Mouse (Mus musculus): Measurements from ENCODE around the gene Grik1. TPM values are rescaled to one million over a fixed set of nuclear protein-coding genes. Genes with fewer than 3 reads are reported as not detected.
A peak's percentile ranks its signal among the peaks of the same experiment; 100 is the strongest.

Gene Grik1
- polyA plus RNA-seq, 1 experiment from 2014 or later, result 0.49 TPM

DNA sequence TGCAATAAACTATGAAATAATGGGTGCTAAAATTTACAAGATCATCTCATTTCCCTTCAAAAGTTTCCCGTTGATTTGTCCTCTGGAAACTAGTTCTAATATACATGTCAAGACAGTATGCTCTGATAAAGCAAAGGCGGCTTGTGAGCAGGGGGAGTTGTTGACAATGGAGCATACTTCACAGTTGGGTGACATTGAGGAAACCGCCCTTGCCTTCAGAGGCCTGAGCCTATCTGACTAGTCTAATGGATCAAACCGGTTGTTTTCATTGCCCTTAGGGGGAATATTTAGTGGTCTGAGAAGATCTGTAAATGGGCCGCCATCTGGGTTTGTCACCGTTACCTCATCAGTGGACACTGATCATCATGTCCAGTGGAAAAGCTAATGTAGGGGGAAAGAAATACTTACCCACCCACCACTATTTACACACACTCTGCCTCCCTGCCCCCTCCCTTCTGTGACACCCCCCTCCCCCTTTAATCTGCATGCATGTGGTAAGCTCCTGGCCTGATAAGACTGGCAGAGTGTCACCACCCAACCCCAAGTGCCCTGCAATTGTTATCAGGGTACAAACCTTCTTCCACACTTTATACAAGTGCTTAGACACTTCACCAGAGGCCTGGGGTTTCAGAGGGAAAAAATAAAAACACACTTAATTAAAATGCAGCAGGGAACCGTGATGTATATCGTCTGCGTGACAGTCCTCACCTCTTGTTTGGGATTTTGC, 335.2 kb downstream of the Grik1 start:
- H3K27me3 ChIP-seq (replicated peaks), result no peaks in the 10 kb centered on the region
- WGBS, result 55% methylated on average over 9 of the region's 9 CpGs

DNA sequence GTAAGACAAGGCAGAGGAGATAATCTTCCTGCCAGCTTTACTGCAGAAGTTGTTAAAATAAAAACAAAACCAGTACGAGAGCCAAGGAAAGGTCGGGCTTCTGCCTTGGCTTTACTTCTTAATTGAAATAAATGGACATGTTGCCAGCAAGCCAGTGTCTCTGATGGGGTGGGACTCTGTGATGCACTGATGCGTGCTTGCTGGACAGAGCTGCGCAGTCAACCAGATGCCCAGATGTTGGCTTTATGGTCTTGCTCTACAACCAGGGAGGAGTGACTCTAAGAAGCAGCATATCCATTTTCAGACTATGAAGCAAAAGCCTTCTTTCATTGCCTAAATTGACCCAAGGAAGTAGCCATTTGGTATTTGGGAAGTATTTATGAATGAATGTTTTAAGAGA, 336.9 kb downstream of the Grik1 start:
- Histone ChIP-seq H3K9ac (no peak overlapping the region), H3K27me3 (replicated peaks) (no peaks in the 10 kb centered on the region), H3K36me3 (no peaks in the 10 kb centered on the region), H3K4me3 (no peak overlapping the region), H3K9me3 (no peaks in the 10 kb centered on the region), H3K4me1 (peaks cover 8% of the 10 kb centered on the region), H3K27ac (replicated peaks) (no peak overlapping the region), H3K4me2 (no peak overlapping the region)
- 79% methylated on average over 4 of the region's 4 CpGs for WGBS
- no peak for ATAC-seq (ENCODE audit: extremely low read depth, insufficient number of reproducible peaks, low FRiP score, low TSS enrichment)

More for the DNA sequence above, 335.2 kb downstream of the Grik1 start:
- H3K9ac ChIP-seq, result no peak overlapping the region
- no peak overlapping the region for H3K4me2 ChIP-seq
- no peak overlapping the region for H3K27ac ChIP-seq (replicated peaks)
- H3K9me3 ChIP-seq, result no peaks in the 10 kb centered on the region
- peaks cover 7% of the 10 kb centered on the region; the same call in 1 of the 2 replicates for H3K4me1 ChIP-seq
- H3K36me3 ChIP-seq, result no peaks in the 10 kb centered on the region
- no peak for ATAC-seq (ENCODE audit: extremely low read depth, insufficient number of reproducible peaks, low FRiP score, low TSS enrichment)
- no peak overlapping the region for H3K4me3 ChIP-seq

DNA sequence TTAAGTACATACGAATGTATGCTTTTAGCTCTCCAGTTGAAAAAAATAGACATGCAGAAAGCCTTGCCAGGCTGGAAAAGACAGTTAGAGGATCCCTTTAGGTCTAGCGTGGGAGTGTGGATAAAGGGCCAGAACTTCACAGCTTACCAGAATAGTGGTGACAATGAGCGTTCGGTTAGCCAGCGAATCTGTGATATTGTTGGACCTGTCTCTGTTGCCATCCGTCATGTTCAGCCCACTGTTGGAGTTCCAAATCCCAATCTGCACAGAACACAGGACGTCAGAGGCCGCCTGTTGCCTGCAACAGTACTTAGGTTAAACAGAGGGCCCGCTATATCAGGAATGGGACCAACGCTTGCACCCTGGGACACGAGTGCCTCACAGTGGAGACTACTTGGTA, 340.2 kb downstream of the Grik1 start:
- Histone ChIP-seq H3K27me3 (replicated peaks) (no peaks in the 10 kb centered on the region), H3K9me3 (no peaks in the 10 kb centered on the region), H3K9ac (no peak overlapping the region), H3K4me3 (no peak overlapping the region), H3K4me2 (no peak overlapping the region), H3K36me3 (no peaks in the 10 kb centered on the region), H3K27ac (replicated peaks) (no peak overlapping the region), H3K4me1 (peaks cover 7% of the 10 kb centered on the region; the same call in 1 of the 2 replicates)
- no peak for ATAC-seq (ENCODE audit: extremely low read depth, insufficient number of reproducible peaks, low FRiP score, low TSS enrichment)
- WGBS, result 82% methylated on average over 11 of the region's 11 CpGs

DNA sequence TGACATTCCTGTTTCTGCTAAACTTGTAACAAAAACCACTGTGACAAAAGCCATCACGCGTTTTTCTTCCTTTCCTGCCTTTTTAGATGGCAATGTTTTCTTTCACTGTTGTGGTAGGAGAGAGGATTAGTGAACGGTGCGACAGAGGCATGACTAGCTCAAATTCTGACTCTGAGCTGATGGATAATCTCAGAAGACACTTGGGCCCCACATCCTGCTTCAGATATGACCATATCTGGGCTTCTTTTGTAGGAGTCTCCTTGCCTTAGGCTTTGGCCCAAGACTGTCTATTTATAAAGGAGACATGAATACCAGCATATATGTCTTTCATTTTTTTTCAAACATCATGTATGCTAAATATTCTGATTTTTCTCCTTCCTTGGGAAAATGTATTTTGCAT, 341.9 kb downstream of the Grik1 start:
- peaks cover 5% of the 10 kb centered on the region; the same call in 1 of the 2 replicates for H3K4me1 ChIP-seq
- ATAC-seq (ENCODE audit: extremely low read depth, insufficient number of reproducible peaks, low FRiP score, low TSS enrichment), result no peak
- H3K27me3 ChIP-seq (replicated peaks), result no peaks in the 10 kb centered on the region
- no peak overlapping the region for H3K4me3 ChIP-seq
- no peak overlapping the region for H3K27ac ChIP-seq (replicated peaks)
- H3K4me2 ChIP-seq, result peak overlapping the region; percentile 33
- 40% methylated on average over 4 of the region's 4 CpGs for WGBS
- H3K9ac ChIP-seq, result no peak overlapping the region
- no peaks in the 10 kb centered on the region for H3K36me3 ChIP-seq
- H3K9me3 ChIP-seq, result no peaks in the 10 kb centered on the region

DNA sequence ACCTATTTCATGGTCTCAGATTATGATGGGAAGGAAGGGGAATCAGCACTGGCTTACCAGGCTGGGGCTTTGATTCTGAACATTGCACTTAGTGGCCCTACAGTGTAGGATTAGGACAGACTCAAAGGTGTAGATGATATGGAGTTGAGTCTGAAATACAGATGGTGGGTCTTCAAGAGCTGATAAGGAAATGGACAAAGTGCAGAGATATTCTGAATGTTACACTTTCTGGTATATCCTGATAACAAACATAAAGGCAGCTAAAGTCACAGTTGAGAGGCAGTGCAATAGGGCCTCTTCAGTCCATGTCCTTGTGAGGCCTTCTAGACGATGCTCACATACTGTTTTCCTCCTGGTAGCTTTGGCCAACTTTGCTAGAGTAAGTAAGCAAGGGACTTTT, 345.7 kb downstream of the Grik1 start:
- Histone ChIP-seq H3K4me1 (peaks cover 5% of the 10 kb centered on the region; the same call in 1 of the 2 replicates), H3K36me3 (no peaks in the 10 kb centered on the region), H3K9me3 (no peaks in the 10 kb centered on the region), H3K4me3 (no peak overlapping the region), H3K9ac (no peak overlapping the region), H3K27me3 (replicated peaks) (no peaks in the 10 kb centered on the region), H3K27ac (replicated peaks) (no peak overlapping the region), H3K4me2 (no peak overlapping the region)
- no peak for ATAC-seq (ENCODE audit: extremely low read depth, insufficient number of reproducible peaks, low FRiP score, low TSS enrichment)
- 56% methylated on average over 1 of the region's 1 CpGs for WGBS

DNA sequence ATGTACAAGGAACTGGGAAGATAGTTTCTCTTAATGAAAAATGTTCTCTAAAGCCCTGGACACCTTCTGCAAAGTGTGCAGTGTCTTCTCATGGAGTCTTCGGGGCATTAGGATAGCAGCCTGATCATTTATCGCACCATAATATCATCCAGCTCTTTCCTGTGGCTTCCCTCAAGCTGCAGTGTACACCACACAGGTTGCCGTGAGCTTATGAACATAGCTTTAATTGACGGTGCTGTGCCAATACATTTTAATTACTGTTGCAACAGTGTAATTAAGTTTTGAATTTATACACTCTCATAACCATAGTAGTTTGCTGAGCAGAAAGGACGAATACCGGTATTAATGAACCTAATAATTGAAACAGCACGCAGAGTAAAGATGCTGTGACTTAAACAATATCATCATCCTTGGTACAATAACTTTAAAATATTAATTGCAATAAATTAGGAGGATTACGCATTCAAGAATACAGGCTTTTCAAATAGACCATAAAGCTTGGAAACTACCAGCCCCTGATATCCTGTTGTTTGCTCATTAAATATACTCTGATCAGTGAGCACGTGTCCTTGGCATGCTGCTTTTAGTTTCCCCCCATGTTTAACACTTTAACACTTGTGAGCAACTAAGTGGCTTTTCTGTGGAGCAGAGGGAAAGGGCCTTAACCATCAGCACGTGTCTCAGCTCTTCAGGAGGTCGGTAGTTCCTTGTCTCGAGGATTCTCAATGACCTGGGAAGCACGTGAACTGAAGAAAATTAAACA, 347.8 kb downstream of the Grik1 start:
- no peaks in the 10 kb centered on the region for H3K9me3 ChIP-seq
- H3K4me3 ChIP-seq, result no peak overlapping the region
- no peak for ATAC-seq (ENCODE audit: extremely low read depth, insufficient number of reproducible peaks, low FRiP score, low TSS enrichment)
- H3K36me3 ChIP-seq, result no peaks in the 10 kb centered on the region
- H3K9ac ChIP-seq, result no peak overlapping the region
- no peak overlapping the region for H3K27ac ChIP-seq (replicated peaks)
- WGBS, result 82% methylated on average over 13 of the region's 13 CpGs
- H3K4me1 ChIP-seq, result no peaks in the 10 kb centered on the region
- no peak overlapping the region for H3K4me2 ChIP-seq
- no peaks in the 10 kb centered on the region for H3K27me3 ChIP-seq (replicated peaks)

DNA sequence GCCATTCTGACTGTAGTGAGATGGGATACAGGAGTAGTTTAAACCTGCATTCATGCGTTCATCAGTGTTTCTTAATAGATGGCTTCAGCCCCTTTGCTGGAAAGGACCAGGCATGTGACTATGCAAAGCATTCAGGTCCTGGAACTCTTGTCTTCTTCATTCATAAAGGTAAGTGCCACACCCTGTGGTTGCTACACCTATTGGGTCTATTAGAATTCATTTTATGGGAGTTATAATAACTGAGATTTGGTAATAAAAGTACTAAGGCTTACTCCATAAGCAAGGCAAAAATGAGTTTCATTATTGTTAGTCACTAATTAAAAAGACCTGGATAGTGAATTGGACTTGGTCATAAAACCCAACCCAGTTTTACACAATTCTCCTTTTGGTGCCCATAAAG, 355.4 kb downstream of the Grik1 start:
- WGBS, result 78% methylated on average over 1 of the region's 1 CpGs
- Histone ChIP-seq H3K4me3 (no peak overlapping the region), H3K4me2 (no peak overlapping the region), H3K27ac (replicated peaks) (no peak overlapping the region), H3K4me1 (no peaks in the 10 kb centered on the region), H3K36me3 (no peaks in the 10 kb centered on the region), H3K27me3 (replicated peaks) (no peaks in the 10 kb centered on the region), H3K9ac (no peak overlapping the region), H3K9me3 (no peaks in the 10 kb centered on the region)
- no peak for ATAC-seq (ENCODE audit: extremely low read depth, insufficient number of reproducible peaks, low FRiP score, low TSS enrichment)

DNA sequence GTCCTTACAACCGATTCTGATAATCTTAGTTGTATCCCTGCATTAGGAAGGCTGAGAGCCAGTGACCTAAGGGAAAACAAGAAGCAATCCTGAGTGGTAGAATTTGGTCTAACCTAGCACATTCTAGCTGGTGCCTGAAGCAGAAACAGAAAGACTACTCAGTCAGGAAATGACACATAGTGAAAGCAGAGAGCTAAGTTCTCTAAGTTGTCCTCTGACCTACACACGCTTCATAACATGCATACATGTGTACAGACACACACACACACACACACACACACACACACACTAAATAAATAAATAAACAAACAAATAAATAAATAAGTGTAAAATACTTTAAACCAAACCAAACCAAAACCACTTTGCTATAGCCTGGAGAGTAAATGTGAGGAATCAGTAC, 358.7 kb downstream of the Grik1 start:
- WGBS, result 62% methylated on average over 2 of the region's 2 CpGs
- H3K27ac ChIP-seq (replicated peaks), result no peak overlapping the region
- no peak overlapping the region for H3K4me3 ChIP-seq
- H3K9me3 ChIP-seq, result no peaks in the 10 kb centered on the region
- H3K27me3 ChIP-seq (replicated peaks), result no peaks in the 10 kb centered on the region
- no peak overlapping the region for H3K4me2 ChIP-seq
- ATAC-seq (ENCODE audit: extremely low read depth, insufficient number of reproducible peaks, low FRiP score, low TSS enrichment), result no peak
- H3K9ac ChIP-seq, result no peak overlapping the region
- H3K36me3 ChIP-seq, result no peaks in the 10 kb centered on the region
- H3K4me1 ChIP-seq, result 0 out of 2 replicates have a peak, but pooled peaks cover 6% of the 10 kb centered on the region

DNA sequence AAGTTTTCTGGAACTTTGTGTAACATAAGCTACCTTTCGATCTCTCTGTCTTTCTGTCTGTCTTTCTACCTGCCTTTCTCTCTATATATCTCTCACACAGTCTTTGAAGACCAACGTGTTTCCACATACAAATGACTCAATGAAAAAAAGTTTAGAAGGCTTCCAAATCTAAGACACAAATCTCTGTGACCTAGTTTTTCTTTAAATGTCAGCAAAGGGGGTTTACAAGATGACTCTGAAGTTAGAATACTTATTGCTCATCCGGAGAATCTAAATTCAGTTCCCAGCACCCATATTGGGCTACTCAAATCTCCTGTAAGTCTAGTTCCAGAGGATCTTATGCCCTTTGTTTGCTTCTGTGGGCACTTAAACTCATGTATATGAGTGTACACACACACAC, 359.5 kb downstream of the Grik1 start:
- 0 out of 2 replicates have a peak, but pooled peaks cover 6% of the 10 kb centered on the region for H3K4me1 ChIP-seq
- no peak for ATAC-seq (ENCODE audit: extremely low read depth, insufficient number of reproducible peaks, low FRiP score, low TSS enrichment)
- H3K9me3 ChIP-seq, result no peaks in the 10 kb centered on the region
- H3K9ac ChIP-seq, result no peak overlapping the region
- 70% methylated on average over 3 of the region's 3 CpGs for WGBS
- no peak overlapping the region for H3K4me3 ChIP-seq
- H3K27ac ChIP-seq (replicated peaks), result no peak overlapping the region
- no peak overlapping the region for H3K4me2 ChIP-seq
- no peaks in the 10 kb centered on the region for H3K36me3 ChIP-seq
- no peaks in the 10 kb centered on the region for H3K27me3 ChIP-seq (replicated peaks)

DNA sequence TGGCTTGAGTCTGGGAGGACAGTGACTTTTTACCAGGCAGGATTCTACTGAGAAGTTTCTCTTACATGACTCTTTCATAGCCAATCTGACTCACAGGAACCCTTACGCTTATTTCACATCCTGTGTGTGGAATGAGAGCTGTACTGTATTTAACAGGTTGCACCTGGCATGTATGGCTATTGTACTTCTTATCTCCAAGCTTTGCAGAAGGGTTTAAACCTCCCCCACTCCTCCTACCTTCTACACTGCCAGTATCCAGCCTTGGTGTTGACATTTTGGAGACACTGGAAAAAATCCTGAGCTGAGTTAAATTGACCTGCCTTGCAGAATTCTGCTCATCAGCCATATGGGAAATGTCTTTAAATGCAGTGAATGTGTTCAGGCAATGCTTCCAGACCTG, 361.4 kb downstream of the Grik1 start:
- no peak for ATAC-seq (ENCODE audit: extremely low read depth, insufficient number of reproducible peaks, low FRiP score, low TSS enrichment)
- Histone ChIP-seq H3K4me1 (0 out of 2 replicates have a peak, but pooled peaks cover 6% of the 10 kb centered on the region), H3K27ac (replicated peaks) (no peak overlapping the region), H3K4me3 (no peak overlapping the region), H3K36me3 (no peaks in the 10 kb centered on the region), H3K9me3 (no peaks in the 10 kb centered on the region), H3K27me3 (replicated peaks) (no peaks in the 10 kb centered on the region), H3K9ac (no peak overlapping the region), H3K4me2 (no peak overlapping the region)
- 35% methylated on average over 1 of the region's 1 CpGs for WGBS

DNA sequence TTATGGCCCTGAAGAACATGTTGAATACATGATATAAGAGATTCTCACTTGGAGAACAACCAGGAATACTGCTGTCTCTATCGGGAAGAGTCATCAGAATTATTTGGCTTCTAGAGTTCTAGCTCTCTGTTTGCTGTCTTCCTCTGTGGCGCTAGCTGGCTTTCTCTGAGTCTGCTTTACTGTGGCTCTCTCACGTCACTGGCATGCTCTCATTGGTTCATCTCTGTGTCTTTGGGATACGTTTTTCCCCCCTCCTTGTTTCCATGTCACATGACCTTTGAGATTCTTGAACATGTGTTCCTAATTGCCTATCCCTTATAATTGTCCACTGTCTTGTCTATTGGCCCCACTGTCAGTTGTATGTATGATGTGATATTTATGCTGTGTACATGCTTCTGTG, 372.2 kb downstream of the Grik1 start:
- Histone ChIP-seq H3K36me3 (no peaks in the 10 kb centered on the region), H3K4me3 (no peak overlapping the region), H3K4me2 (no peak overlapping the region), H3K27me3 (replicated peaks) (no peaks in the 10 kb centered on the region), H3K9me3 (no peaks in the 10 kb centered on the region), H3K4me1 (peaks cover 12% of the 10 kb centered on the region), H3K9ac (no peak overlapping the region), H3K27ac (replicated peaks) (no peak overlapping the region)
- ATAC-seq (ENCODE audit: extremely low read depth, insufficient number of reproducible peaks, low FRiP score, low TSS enrichment), result no peak
- 72% methylated on average over 4 of the region's 4 CpGs for WGBS

DNA sequence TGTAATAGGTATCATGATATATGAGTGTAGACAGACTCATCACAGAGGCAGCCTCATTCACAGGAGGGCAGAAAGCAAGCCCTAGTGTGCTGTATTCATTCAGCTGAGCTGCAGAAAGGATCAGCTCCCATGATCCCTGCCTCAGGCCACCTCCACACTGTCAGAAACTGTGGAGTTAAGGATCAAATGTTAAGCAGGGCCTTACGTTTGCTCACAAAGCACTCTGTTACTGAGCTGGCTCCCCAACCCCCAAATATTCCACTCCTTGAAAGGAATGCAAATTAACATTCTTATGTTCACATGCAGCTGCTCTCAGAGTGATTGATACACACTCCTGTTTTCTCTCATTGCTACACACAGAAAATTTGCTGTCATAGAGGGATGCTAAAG, 372.9 kb downstream of the Grik1 start:
- Histone ChIP-seq H3K27ac (replicated peaks) (no peak overlapping the region), H3K36me3 (no peaks in the 10 kb centered on the region), H3K9me3 (no peaks in the 10 kb centered on the region), H3K9ac (no peak overlapping the region), H3K4me1 (peaks cover 12% of the 10 kb centered on the region), H3K27me3 (replicated peaks) (no peaks in the 10 kb centered on the region), H3K4me3 (no peak overlapping the region), H3K4me2 (no peak overlapping the region)
- no peak for ATAC-seq (ENCODE audit: extremely low read depth, insufficient number of reproducible peaks, low FRiP score, low TSS enrichment)
- WGBS, result 12% methylated on average over 1 of the region's 1 CpGs

All from heart, embryonic 13.5 days (tissue).